Mouse (Mus musculus) mammary gland, adult 2 months (tissue): ENCODE measurements around the gene Nsa2. TPM values are rescaled to one million over a fixed set of nuclear protein-coding genes. Genes with fewer than 3 reads are reported as not detected.

Experiments used
- polyA plus RNA-seq: library from polyadenylated mRNA; depleted of rRNA; stranded (reverse); fragments of >200 nt; gene quantifications from 2 replicates; pipeline ENCODE4 v1.2.3, GENCODE M21; 2012; ENCODE audit warnings: low replicate concordance; rRNA removed

Nsa2 gene
- 15.7 and 31.2 TPM in 2 replicates for polyA plus RNA-seq

GRCm38 (mm10) chr13:97137466-97138400 is at the start of gene Nsa2, which contains the start of gene Gfm2:
Nsa2 (minus strand) TSS chr13:97137937.
Gfm2 (plus strand) TSS chr13:97137937.

GRCm38 (mm10) chr13:97099187-97099852 is 38.4 kb downstream of the Nsa2 start, which contains the start of gene Gm6169:
Gm6169 (minus strand) TSS chr13:97099237.

Other genes starting within 250 kb of the Nsa2 start
- 1.3 and 1.9 TPM in 2 replicates for gene Gcnt4, start 213.2 kb downstream of the Nsa2 start, polyA plus RNA-seq
- gene 1700029F12Rik, start 103.6 kb downstream of the Nsa2 start, polyA plus RNA-seq: not detected in 2 replicates
- gene Fam169a, start 70.7 kb downstream of the Nsa2 start, polyA plus RNA-seq: 0.04 TPM in 1 of 2 replicates, not detected in the other
- 1.2 and 8.4 TPM in 2 replicates for gene Gm6169, start 38.7 kb downstream of the Nsa2 start, polyA plus RNA-seq
- gene Gfm2, start within 50 bp of the Nsa2 start, polyA plus RNA-seq: 20.3 and 29.2 TPM in 2 replicates
- gene Hexb, start 60.4 kb upstream of the Nsa2 start, polyA plus RNA-seq: 59.4 and 137 TPM in 2 replicates
- 10.0 and 10.5 TPM in 2 replicates for gene Enc1, start 103.2 kb upstream of the Nsa2 start, polyA plus RNA-seq